Mouse (Mus musculus): ENCODE measurements around the gene Sp1.

GRCm38 (mm10) chr15:102364678-102365077 lies 41.3 kb upstream of the Sp1 start:
- no peak for TF ChIP-seq POLR2A (IDR thresholded peaks at IDR 0.05; ENCODE audit: insufficient read depth, low read depth, low read length)
- no peak for TF ChIP-seq CTCF (IDR thresholded peaks at IDR 0.05; ENCODE audit: insufficient read depth, low read depth, low read length)
